8 mouse cellular contexts compared by ENCODE assay signal in genomic region chr11:88585171-88585632, GRCm38 (mm10).
A peak's percentile ranks its signal among the peaks of the same experiment; 100 is the strongest.
DNase-seq lines count a peak whose midpoint lies in the region; ATAC-seq lines count a peak whose summit lies in the region.

No protein-coding gene starts in this region.

- peak overlapping the region; percentile 24; the same call in 1 of the 2 replicates for H3K9ac ChIP-seq in forebrain, embryonic 11.5 days (ENCODE audit: low read length)
- peak overlapping the region; percentile 62; the same call in 1 of the 2 replicates for H3K9ac ChIP-seq in hindbrain, embryonic 13.5 days

- intact Hi-C loops in left cerebral cortex, postnatal 10 days (cut with DNase I): no loop called here
- intact Hi-C loops in left cerebral cortex, postnatal 36 days (cut with DNase I): no loop called here

- peak; percentile 76 for ATAC-seq in forebrain, embryonic 11.5 days (replicated peaks; ENCODE audit: low FRiP score)
- ATAC-seq in hindbrain, embryonic 13.5 days (ENCODE audit: low FRiP score): peak; percentile 67
- ATAC-seq in granulocyte monocyte progenitor cell, adult 5-6 weeks (replicated peaks; ENCODE audit: poor library complexity, severe bottlenecking): no peak

- peak overlapping the region; percentile 34; the same call in 1 of the 2 replicates for H3K4me2 ChIP-seq in forebrain, embryonic 11.5 days (ENCODE audit: low read depth, low read length, severe bottlenecking)
- H3K4me2 ChIP-seq in hindbrain, embryonic 13.5 days: peak overlapping the region; percentile 26

- no peaks in the 10 kb centered on the region for H3K27me3 ChIP-seq in forebrain, embryonic 11.5 days (ENCODE audit: control insufficient read depth, insufficient read depth, low read length)
- no peaks in the 10 kb centered on the region for H3K27me3 ChIP-seq in hindbrain, embryonic 13.5 days

- H3K4me3 ChIP-seq in forebrain, embryonic 11.5 days (ENCODE audit: low read depth, low read length): peak overlapping the region; percentile 6; the same call in 1 of the 2 replicates
- H3K4me3 ChIP-seq in hindbrain, embryonic 13.5 days: no peak overlapping the region

- peak; percentile 51 to 52 for DNase-seq in left cerebral cortex, postnatal 10 days (ENCODE audit: extremely low spot score in 1 of 2, low spot score in 2 of 2)
- no peak for DNase-seq in left cerebral cortex, postnatal 36 days (ENCODE audit: low spot score in 2 of 2)
- DNase-seq in forebrain, embryonic 11.5 days (ENCODE audit: low spot score): peak; percentile 90
- peak; percentile 55 for DNase-seq in neural tube, embryonic 10.5 days (ENCODE audit: extremely low spot score, low spot score)
- no peak for DNase-seq in lung, postnatal 10 days
- DNase-seq in cerebellum, postnatal 14 days: no peak

- no peaks in the 10 kb centered on the region for H3K9me3 ChIP-seq in forebrain, embryonic 11.5 days (ENCODE audit: control insufficient read depth, low read length)
- no peaks in the 10 kb centered on the region for H3K9me3 ChIP-seq in hindbrain, embryonic 13.5 days

- no peaks in the 10 kb centered on the region; the same call in 1 of the 2 replicates for H3K36me3 ChIP-seq in forebrain, embryonic 11.5 days (ENCODE audit: control insufficient read depth, insufficient read depth, low read length)
- peaks cover 6% of the 10 kb centered on the region; the same call in 1 of the 2 replicates for H3K36me3 ChIP-seq in hindbrain, embryonic 13.5 days

- WGBS in forebrain, embryonic 11.5 days: under 1% methylated on average over 10 of the region's 10 CpGs
- 11% methylated on average over 10 of the region's 10 CpGs for WGBS in hindbrain, embryonic 13.5 days

- peak overlapping the region; percentile 95 for H3K27ac ChIP-seq in forebrain, embryonic 11.5 days (ENCODE audit: low read depth, low read length)
- peak overlapping the region; percentile 92 for H3K27ac ChIP-seq in hindbrain, embryonic 13.5 days

- H3K4me1 ChIP-seq in forebrain, embryonic 11.5 days (replicated peaks; ENCODE audit: control insufficient read depth, insufficient read depth, low read length): peaks cover 58% of the 10 kb centered on the region
- H3K4me1 ChIP-seq in hindbrain, embryonic 13.5 days (replicated peaks): peaks cover 95% of the 10 kb centered on the region

Comparison
In these comparisons a context has a peak if more than half of its experiments do, and no peak if none do; other contexts are left out.
1. DNase-seq: peak in left cerebral cortex, postnatal 10 days (2 of 2), forebrain, embryonic 11.5 days (single experiment) and neural tube, embryonic 10.5 days (single experiment); none in left cerebral cortex, postnatal 36 days (0 of 2), lung, postnatal 10 days (single experiment) and cerebellum, postnatal 14 days (0 of 2).